Mouse (Mus musculus): ENCODE data around the gene Dtwd1. TPM values are rescaled to one million over a fixed set of nuclear protein-coding genes. Genes with fewer than 3 reads are reported as not detected.

Gene Dtwd1
- 16.7 and 16.9 TPM in 2 replicates for polyA plus RNA-seq (2015; fragmentation: Nextera tagmentation; extraction: Ambion mirVana)

- Histone ChIP-seq H3K9me3 (ENCODE audit: low read length) (no peaks in the 10 kb centered on the region), H3K36me3 (replicated peaks; ENCODE audit: insufficient read depth, low read length) (peaks cover 11% of the 10 kb centered on the region), H3K4me3 (ENCODE audit: low read depth, low read length) (peak within 1 kb of the TSS; percentile 81), H3K4me2 (ENCODE audit: low read depth, low read length) (peak within 1 kb of the TSS; percentile 77), H3K27ac (ENCODE audit: low read depth) (peak within 1 kb of the TSS; percentile 89), H3K9ac (replicated peaks) (peak within 1 kb of the TSS; percentile 90), H3K4me1 (ENCODE audit: insufficient read depth) (peaks cover 5% of the 10 kb centered on the region; the same call in 1 of the 2 replicates), H3K27me3 (ENCODE audit: insufficient read depth, low read length) (no peaks in the 10 kb centered on the region)
- WGBS (ENCODE audit: insufficient replicate concordance) = under 1% methylated on average over 57 of the region's 57 CpGs
- TF ChIP-seq CTCF (IDR thresholded peaks at IDR 0.05; ENCODE audit: low read depth) (no peak), EP300 (IDR thresholded peaks at IDR 0.05; ENCODE audit: low read depth) (peak; percentile 10; the same call in 1 of the 2 replicates)
- peak; percentile 98 for DNase-seq
- peak; percentile 99 for ATAC-seq
These were observed at the start of gene Dtwd1, which contains the start of gene Fam227b for GRCm38 (mm10) chr2:126151855-126152571. Dtwd1 (plus strand) TSS chr2:126152141. Fam227b (minus strand) TSS chr2:126152004.

GRCm38 (mm10) chr2:126147723-126148122 lies 4.2 kb upstream of the Dtwd1 start:
- H3K4me3 ChIP-seq (ENCODE audit: low read depth, low read length) = no peak overlapping the region

GRCm38 (mm10) chr2:126165277-126166018 lies 13.5 kb downstream of the Dtwd1 start:
- peak; percentile 29 for DNase-seq
- H3K4me2 ChIP-seq (ENCODE audit: low read depth, low read length) = peak overlapping the region; percentile 29; the same call in 1 of the 2 replicates
- H3K9ac ChIP-seq (replicated peaks) = no peak overlapping the region
- H3K9me3 ChIP-seq (ENCODE audit: low read length) = no peaks in the 10 kb centered on the region
- peak; percentile 100 for ATAC-seq
- no peak overlapping the region for H3K4me3 ChIP-seq (ENCODE audit: low read depth, low read length)
- TF ChIP-seq CTCF (IDR thresholded peaks at IDR 0.05; ENCODE audit: low read depth) (no peak), EP300 (IDR thresholded peaks at IDR 0.05; ENCODE audit: low read depth) (peak; percentile 99)
- H3K36me3 ChIP-seq (replicated peaks; ENCODE audit: insufficient read depth, low read length) = peaks cover 31% of the 10 kb centered on the region
- peaks cover 18% of the 10 kb centered on the region for H3K4me1 ChIP-seq (ENCODE audit: insufficient read depth)
- WGBS (ENCODE audit: insufficient replicate concordance) = 74% methylated on average over 5 of the region's 5 CpGs
- peak overlapping the region; percentile 81 for H3K27ac ChIP-seq (ENCODE audit: low read depth)
- H3K27me3 ChIP-seq (ENCODE audit: insufficient read depth, low read length) = no peaks in the 10 kb centered on the region

More at GRCm38 (mm10) chr2:126147723-126148122, 4.2 kb upstream of the Dtwd1 start:
- Histone ChIP-seq H3K27ac (ENCODE audit: low read depth) (no peak overlapping the region), H3K27me3 (ENCODE audit: insufficient read depth, low read length) (no peaks in the 10 kb centered on the region), H3K9ac (replicated peaks) (no peak overlapping the region), H3K4me1 (ENCODE audit: insufficient read depth) (no peaks in the 10 kb centered on the region), H3K9me3 (ENCODE audit: low read length) (no peaks in the 10 kb centered on the region), H3K4me2 (ENCODE audit: low read depth, low read length) (no peak overlapping the region), H3K36me3 (replicated peaks; ENCODE audit: insufficient read depth, low read length) (no peaks in the 10 kb centered on the region)
- DNase-seq = no peak
- TF ChIP-seq CTCF (IDR thresholded peaks at IDR 0.05; ENCODE audit: low read depth) (no peak), EP300 (IDR thresholded peaks at IDR 0.05; ENCODE audit: low read depth) (no peak)
- ATAC-seq = no peak

GRCm38 (mm10) chr2:126166335-126166734 lies 14.4 kb downstream of the Dtwd1 start:
- Histone ChIP-seq H3K27ac (ENCODE audit: low read depth) (peak overlapping the region; percentile 81), H3K27me3 (ENCODE audit: insufficient read depth, low read length) (no peaks in the 10 kb centered on the region), H3K9me3 (ENCODE audit: low read length) (no peaks in the 10 kb centered on the region), H3K4me2 (ENCODE audit: low read depth, low read length) (peak overlapping the region; percentile 53), H3K4me1 (ENCODE audit: insufficient read depth) (peaks cover 21% of the 10 kb centered on the region), H3K4me3 (ENCODE audit: low read depth, low read length) (no peak overlapping the region), H3K9ac (replicated peaks) (0 out of 2 replicates have a peak overlapping the region, but pooled peaks have one; percentile 26), H3K36me3 (replicated peaks; ENCODE audit: insufficient read depth, low read length) (peaks cover 23% of the 10 kb centered on the region)
- no peak for DNase-seq
- TF ChIP-seq CTCF (IDR thresholded peaks at IDR 0.05; ENCODE audit: low read depth) (no peak), EP300 (IDR thresholded peaks at IDR 0.05; ENCODE audit: low read depth) (no peak)
- ATAC-seq = peak; percentile 20; the same call in 1 of the 2 replicates

GRCm38 (mm10) chr2:126166848-126167617 lies 15.1 kb downstream of the Dtwd1 start:
- Histone ChIP-seq H3K36me3 (replicated peaks; ENCODE audit: insufficient read depth, low read length) (peaks cover 16% of the 10 kb centered on the region), H3K4me2 (ENCODE audit: low read depth, low read length) (peak overlapping the region; percentile 53), H3K4me3 (ENCODE audit: low read depth, low read length) (no peak overlapping the region), H3K27me3 (ENCODE audit: insufficient read depth, low read length) (no peaks in the 10 kb centered on the region), H3K9me3 (ENCODE audit: low read length) (no peaks in the 10 kb centered on the region), H3K9ac (replicated peaks) (no peak overlapping the region), H3K4me1 (ENCODE audit: insufficient read depth) (peaks cover 21% of the 10 kb centered on the region), H3K27ac (ENCODE audit: low read depth) (peak overlapping the region; percentile 81)
- no peak for DNase-seq
- ATAC-seq = no peak
- 75% methylated on average over 8 of the region's 8 CpGs for WGBS (ENCODE audit: insufficient replicate concordance)
- TF ChIP-seq EP300 (IDR thresholded peaks at IDR 0.05; ENCODE audit: low read depth) (no peak), CTCF (IDR thresholded peaks at IDR 0.05; ENCODE audit: low read depth) (no peak)

Measured in liver, postnatal 0 days (tissue).